Mouse (Mus musculus) kidney, embryonic 15.5 days (tissue): ENCODE results near the gene Pgpep1. TPM values are rescaled to one million over a fixed set of nuclear protein-coding genes. Genes with fewer than 3 reads are reported as not detected.

Experiments used
- ATAC-seq: fragments of 200-750 bp; cut with Nextera tagmentation; replicated peaks from 2 replicates; pipeline ENCODE4 v1.8.0; 2017; ENCODE audit warnings: moderate TSS enrichment; ENCODE audit not compliant: low FRiP score
- H3K27ac ChIP-seq: fragments of 300-500 bp; sonication (generic); 2 replicates; pipeline ENCODE4 v1.5.1; 2015; ENCODE audit warnings: mild to moderate bottlenecking, inconsistent platforms
- H3K27me3 ChIP-seq: fragments of 300-500 bp; sonication (generic); 2 replicates; pipeline ENCODE4 v1.6.1; 2015; ENCODE audit warnings: inconsistent platforms
- H3K36me3 ChIP-seq: fragments of 300-500 bp; sonication (generic); 2 replicates; pipeline ENCODE4 v1.6.1; 2015; ENCODE audit warnings: inconsistent platforms
- H3K4me1 ChIP-seq: fragments of 300-500 bp; sonication (generic); 2 replicates; pipeline ENCODE4 v1.6.1; 2015; ENCODE audit warnings: inconsistent platforms
- H3K4me2 ChIP-seq: fragments of 300-500 bp; sonication (generic); 2 replicates; pipeline ENCODE4 v1.6.1; 2015; ENCODE audit warnings: moderate library complexity, mild to moderate bottlenecking, inconsistent platforms
- H3K4me3 ChIP-seq: fragments of 300-500 bp; sonication (generic); replicated peaks from 2 replicates; pipeline ENCODE4 v1.5.1; 2015; ENCODE audit warnings: mild to moderate bottlenecking, inconsistent platforms
- H3K9ac ChIP-seq: fragments of 300-500 bp; sonication (generic); 2 replicates; pipeline ENCODE4 v1.6.1; 2015; ENCODE audit warnings: mild to moderate bottlenecking, inconsistent platforms
- H3K9me3 ChIP-seq: fragments of 300-500 bp; sonication (generic); replicated peaks from 2 replicates; pipeline ENCODE4 v1.6.1; 2016; ENCODE audit warnings: inconsistent platforms
- WGBS: fragments of 180-500 bp; shearing (Covaris S2); methylation state at CpG from one replicate; pipeline ENCODE4 v1.1.7; 2015; ENCODE audit warnings: mixed read lengths; 5-methylcytosine and 5-hydroxymethylcytosine counted together
- polyA plus RNA-seq: library from polyadenylated mRNA; unstranded; fragments of >200 nt; fragmentation: Nextera tagmentation; extraction: Ambion mirVana; gene quantifications from 2 replicates; pipeline ENCODE4 v1.2.1, GENCODE M21; 2015

Gene Pgpep1
- polyA plus RNA-seq, 1 experiment from 2014 or later, result 65.5 TPM

- H3K9me3 ChIP-seq, result no peaks in the 10 kb centered on the region
- no peaks in the 10 kb centered on the region for H3K36me3 ChIP-seq
- no peaks in the 10 kb centered on the region for H3K27me3 ChIP-seq
- peak overlapping the region; percentile 100 for H3K27ac ChIP-seq
- H3K4me3 ChIP-seq, result peak overlapping the region; percentile 88
- H3K4me1 ChIP-seq, result peaks cover 66% of the 10 kb centered on the region
- under 1% methylated on average over 43 of the region's 45 CpGs for WGBS
- ATAC-seq, result peak; percentile 69
- H3K9ac ChIP-seq, result peak overlapping the region; percentile 60
- peak overlapping the region; percentile 97 for H3K4me2 ChIP-seq
These were observed 50.1 kb downstream of the Pgpep1 start for GRCm38 (mm10) chr8:70609849-70610795.

GRCm38 (mm10) chr8:70609368-70609848 is 50.8 kb downstream of the Pgpep1 start:
- H3K9me3 ChIP-seq, result no peaks in the 10 kb centered on the region
- peak overlapping the region; percentile 88 for H3K4me3 ChIP-seq
- whole genome bisulfite sequencing, result under 1% methylated on average over 39 of the region's 39 CpGs
- peak overlapping the region; percentile 60 for H3K9ac ChIP-seq
- H3K4me2 ChIP-seq, result peak overlapping the region; percentile 97
- H3K27me3 ChIP-seq, result no peaks in the 10 kb centered on the region
- peak; percentile 67 for ATAC-seq
- peak overlapping the region; percentile 100 for H3K27ac ChIP-seq
- H3K36me3 ChIP-seq, result no peaks in the 10 kb centered on the region
- H3K4me1 ChIP-seq, result peaks cover 73% of the 10 kb centered on the region

- Histone ChIP-seq H3K4me2 (peak within 1 kb of the TSS; percentile 97), H3K4me1 (peaks cover 79% of the 10 kb centered on the region), H3K9me3 (no peaks in the 10 kb centered on the region), H3K4me3 (peak within 1 kb of the TSS; percentile 88), H3K9ac (peak within 1 kb of the TSS; percentile 94), H3K27ac (peak within 1 kb of the TSS; percentile 100), H3K27me3 (no peaks in the 10 kb centered on the region), H3K36me3 (no peaks in the 10 kb centered on the region)
- 5% methylated on average over 26 of the region's 26 CpGs for WGBS
- ATAC-seq, result peak; percentile 0; the same call in 1 of the 2 replicates
These were observed 51.3 kb downstream of the Pgpep1 start, which contains the start of gene Ssbp4 for GRCm38 (mm10) chr8:70608749-70609367. Ssbp4 (minus strand) TSS chr8:70608872.

GRCm38 (mm10) chr8:70607898-70608748 is 52.1 kb downstream of the Pgpep1 start:
- Histone ChIP-seq H3K27me3 (no peaks in the 10 kb centered on the region), H3K9me3 (no peaks in the 10 kb centered on the region), H3K4me1 (peaks cover 79% of the 10 kb centered on the region), H3K36me3 (peaks cover under 1% of the 10 kb centered on the region; the same call in 1 of the 2 replicates), H3K27ac (peak overlapping the region; percentile 100), H3K9ac (peak overlapping the region; percentile 94), H3K4me3 (peak overlapping the region; percentile 88), H3K4me2 (peak overlapping the region; percentile 97)
- WGBS, result 1% methylated on average over 82 of the region's 84 CpGs
- ATAC-seq, result no peak

GRCm38 (mm10) chr8:70607603-70607897 is 52.6 kb downstream of the Pgpep1 start:
- WGBS, result 13% methylated on average over 6 of the region's 6 CpGs
- no peak for ATAC-seq
- peak overlapping the region; percentile 100 for H3K27ac ChIP-seq
- peak overlapping the region; percentile 94 for H3K9ac ChIP-seq
- H3K4me1 ChIP-seq, result peaks cover 79% of the 10 kb centered on the region
- H3K27me3 ChIP-seq, result no peaks in the 10 kb centered on the region
- no peaks in the 10 kb centered on the region for H3K9me3 ChIP-seq
- H3K4me3 ChIP-seq, result peak overlapping the region; percentile 88
- H3K36me3 ChIP-seq, result peaks cover 6% of the 10 kb centered on the region
- peak overlapping the region; percentile 97 for H3K4me2 ChIP-seq

GRCm38 (mm10) chr8:70606780-70607602 is 53.2 kb downstream of the Pgpep1 start:
- no peaks in the 10 kb centered on the region for H3K27me3 ChIP-seq
- H3K4me1 ChIP-seq, result peaks cover 77% of the 10 kb centered on the region
- peak overlapping the region; percentile 97 for H3K4me2 ChIP-seq
- no peaks in the 10 kb centered on the region for H3K9me3 ChIP-seq
- H3K4me3 ChIP-seq, result peak overlapping the region; percentile 88
- peak overlapping the region; percentile 94 for H3K9ac ChIP-seq
- ATAC-seq, result no peak
- H3K36me3 ChIP-seq, result peaks cover 12% of the 10 kb centered on the region
- 55% methylated on average over 18 of the region's 18 CpGs for WGBS
- H3K27ac ChIP-seq, result peak overlapping the region; percentile 100

- peak overlapping the region; percentile 97 for H3K4me2 ChIP-seq
- H3K4me3 ChIP-seq, result 0 out of 2 replicates have a peak overlapping the region, but pooled peaks have one; percentile 0
- no peaks in the 10 kb centered on the region for H3K27me3 ChIP-seq
- peak overlapping the region; percentile 100 for H3K27ac ChIP-seq
- ATAC-seq, result no peak
- no peaks in the 10 kb centered on the region for H3K9me3 ChIP-seq
- peaks cover 16% of the 10 kb centered on the region for H3K36me3 ChIP-seq
- no peak overlapping the region for H3K9ac ChIP-seq
- 84% methylated on average over 9 of the region's 9 CpGs for WGBS
- H3K4me1 ChIP-seq, result peaks cover 77% of the 10 kb centered on the region
These were observed 54.1 kb downstream of the Pgpep1 start for GRCm38 (mm10) chr8:70605871-70606779.

GRCm38 (mm10) chr8:70604558-70604957 is 55.6 kb downstream of the Pgpep1 start:
- 0 out of 2 replicates have a peak overlapping the region, but pooled peaks have one; percentile 13 for H3K4me2 ChIP-seq
- H3K9ac ChIP-seq, result 0 out of 2 replicates have a peak overlapping the region, but pooled peaks have one; percentile 12
- peaks cover 77% of the 10 kb centered on the region for H3K4me1 ChIP-seq
- ATAC-seq, result no peak
- no peaks in the 10 kb centered on the region for H3K9me3 ChIP-seq
- H3K27ac ChIP-seq, result peak overlapping the region; percentile 48; the same call in 1 of the 2 replicates
- 71% methylated on average over 7 of the region's 7 CpGs for WGBS
- peaks cover 20% of the 10 kb centered on the region for H3K36me3 ChIP-seq
- no peaks in the 10 kb centered on the region for H3K27me3 ChIP-seq
- no peak overlapping the region for H3K4me3 ChIP-seq

GRCm38 (mm10) chr8:70602139-70602811 is 57.9 kb downstream of the Pgpep1 start:
- ATAC-seq, result no peak
- no peak overlapping the region for H3K4me3 ChIP-seq
- H3K27me3 ChIP-seq, result no peaks in the 10 kb centered on the region
- H3K4me2 ChIP-seq, result no peak overlapping the region
- peaks cover 26% of the 10 kb centered on the region for H3K36me3 ChIP-seq
- H3K9ac ChIP-seq, result no peak overlapping the region
- peaks cover 78% of the 10 kb centered on the region for H3K4me1 ChIP-seq
- 95% methylated on average over 13 of the region's 13 CpGs for WGBS
- no peaks in the 10 kb centered on the region for H3K9me3 ChIP-seq
- H3K27ac ChIP-seq, result peak overlapping the region; percentile 86; the same call in 1 of the 2 replicates

- H3K27me3 ChIP-seq, result no peaks in the 10 kb centered on the region
- peak; percentile 34 for ATAC-seq
- peak overlapping the region; percentile 18 for H3K4me3 ChIP-seq
- peak overlapping the region; percentile 86 for H3K27ac ChIP-seq
- no peak overlapping the region for H3K9ac ChIP-seq
- WGBS, result 1% methylated on average over 26 of the region's 26 CpGs
- no peaks in the 10 kb centered on the region for H3K9me3 ChIP-seq
- H3K4me2 ChIP-seq, result peak overlapping the region; percentile 55
- peaks cover 36% of the 10 kb centered on the region for H3K36me3 ChIP-seq
- H3K4me1 ChIP-seq, result peaks cover 78% of the 10 kb centered on the region
These were observed 58.9 kb downstream of the Pgpep1 start for GRCm38 (mm10) chr8:70601271-70601649.
